Mouse (Mus musculus): Measurements from ENCODE around the gene Dek. TPM values are rescaled to one million over a fixed set of nuclear protein-coding genes. Genes with fewer than 3 reads are reported as not detected.

Gene Dek
- polyA plus RNA-seq, 1 experiment from 2014 or later, result 132 TPM

DNA sequence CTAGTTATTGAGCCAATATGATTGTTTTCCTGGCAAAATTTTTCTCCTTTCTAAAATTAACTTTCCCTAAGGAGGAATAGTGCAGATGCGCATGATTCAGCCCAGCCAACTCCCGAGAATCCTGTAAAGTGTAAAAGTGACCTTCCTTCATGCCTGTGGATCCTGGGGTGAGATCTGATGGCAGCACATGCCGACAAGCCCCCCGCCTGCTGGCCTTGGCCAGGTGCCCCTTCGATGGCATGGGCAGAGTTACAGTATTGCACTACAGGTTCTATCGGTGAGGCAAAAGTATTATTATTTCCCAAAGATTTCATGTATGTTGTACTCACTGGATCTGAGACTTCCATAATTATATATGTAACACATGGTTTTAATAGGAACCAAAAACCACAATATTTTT lies 19.0 kb upstream of the Dek start:
- no peak overlapping the region for H3K4me3 ChIP-seq (ENCODE audit: control insufficient read depth in 1 of 2, insufficient read depth in 1 of 2, low read depth in 1 of 2, low read length in 2 of 2)
- peaks cover 10 to 37% of the 10 kb centered on the region in 2 experiments for H3K4me1 ChIP-seq (ENCODE audit: control insufficient read depth in 2 of 2, insufficient read depth in 2 of 2, low read length in 2 of 2)
- H3K27me3 ChIP-seq (ENCODE audit: control insufficient read depth, insufficient read depth, low read length), result no peaks in the 10 kb centered on the region
- no peaks in the 10 kb centered on the region for H3K9me3 ChIP-seq (ENCODE audit: control insufficient read depth, low read length)
- H3K27ac ChIP-seq (replicated peaks in 1 of 2; ENCODE audit: control insufficient read depth in 1 of 2, insufficient read depth in 1 of 2, low read depth in 2 of 2, low read length in 2 of 2), result no peak overlapping the region
- no peak overlapping the region for H3K4me2 ChIP-seq (ENCODE audit: low read length)
- H3K9ac ChIP-seq (ENCODE audit: low read length), result no peak overlapping the region; the same call in 1 of the 2 replicates
- ATAC-seq (ENCODE audit: insufficient number of reproducible peaks, insufficient read depth, low FRiP score, low read depth), result no peak
- H3K36me3 ChIP-seq (ENCODE audit: control insufficient read depth, insufficient read depth, low read length), result no peaks in the 10 kb centered on the region
- WGBS, result 73% methylated on average over 6 of the region's 6 CpGs

DNA sequence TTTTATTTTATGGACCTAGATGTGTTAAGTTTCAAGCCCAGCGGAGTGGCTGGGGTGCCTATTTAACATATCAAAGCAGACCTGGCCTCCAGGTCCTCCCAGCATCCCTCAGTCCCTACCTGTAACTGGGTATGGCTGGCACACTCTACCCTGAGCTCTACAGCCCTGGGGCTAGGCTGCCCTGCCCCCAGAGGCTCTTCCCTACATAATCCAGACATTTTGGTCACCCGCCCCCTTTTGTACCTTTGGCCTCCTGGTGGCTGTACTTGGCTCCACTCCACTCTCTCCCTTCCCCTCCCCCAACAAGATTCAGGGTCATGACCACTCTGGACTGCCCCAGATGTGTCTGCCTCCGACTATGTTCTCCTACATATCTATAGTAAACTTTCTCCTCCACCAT lies 18.4 kb upstream of the Dek start:
- 0 out of 2 replicates have a peak overlapping the region, but pooled peaks have one; percentile 10 for H3K4me2 ChIP-seq (ENCODE audit: low read length)
- H3K9ac ChIP-seq (ENCODE audit: low read length), result no peak overlapping the region
- no peak overlapping the region for H3K4me3 ChIP-seq (ENCODE audit: control insufficient read depth in 1 of 2, insufficient read depth in 1 of 2, low read depth in 1 of 2, low read length in 2 of 2)
- no peaks in the 10 kb centered on the region for H3K9me3 ChIP-seq (ENCODE audit: control insufficient read depth, low read length)
- no peaks in the 10 kb centered on the region for H3K27me3 ChIP-seq (ENCODE audit: control insufficient read depth, insufficient read depth, low read length)
- ATAC-seq (ENCODE audit: insufficient number of reproducible peaks, insufficient read depth, low FRiP score, low read depth), result peak; percentile 39; the same call in 1 of the 2 replicates
- H3K4me1 ChIP-seq (ENCODE audit: control insufficient read depth in 2 of 2, insufficient read depth in 2 of 2, low read length in 2 of 2), result peaks cover 12 to 33% of the 10 kb centered on the region in 2 experiments
- WGBS, result 38% methylated on average over 3 of the region's 3 CpGs
- H3K27ac ChIP-seq (replicated peaks in 1 of 2; ENCODE audit: control insufficient read depth in 1 of 2, insufficient read depth in 1 of 2, low read depth in 2 of 2, low read length in 2 of 2), result no peak overlapping the region
- no peaks in the 10 kb centered on the region for H3K36me3 ChIP-seq (ENCODE audit: control insufficient read depth, insufficient read depth, low read length)

DNA sequence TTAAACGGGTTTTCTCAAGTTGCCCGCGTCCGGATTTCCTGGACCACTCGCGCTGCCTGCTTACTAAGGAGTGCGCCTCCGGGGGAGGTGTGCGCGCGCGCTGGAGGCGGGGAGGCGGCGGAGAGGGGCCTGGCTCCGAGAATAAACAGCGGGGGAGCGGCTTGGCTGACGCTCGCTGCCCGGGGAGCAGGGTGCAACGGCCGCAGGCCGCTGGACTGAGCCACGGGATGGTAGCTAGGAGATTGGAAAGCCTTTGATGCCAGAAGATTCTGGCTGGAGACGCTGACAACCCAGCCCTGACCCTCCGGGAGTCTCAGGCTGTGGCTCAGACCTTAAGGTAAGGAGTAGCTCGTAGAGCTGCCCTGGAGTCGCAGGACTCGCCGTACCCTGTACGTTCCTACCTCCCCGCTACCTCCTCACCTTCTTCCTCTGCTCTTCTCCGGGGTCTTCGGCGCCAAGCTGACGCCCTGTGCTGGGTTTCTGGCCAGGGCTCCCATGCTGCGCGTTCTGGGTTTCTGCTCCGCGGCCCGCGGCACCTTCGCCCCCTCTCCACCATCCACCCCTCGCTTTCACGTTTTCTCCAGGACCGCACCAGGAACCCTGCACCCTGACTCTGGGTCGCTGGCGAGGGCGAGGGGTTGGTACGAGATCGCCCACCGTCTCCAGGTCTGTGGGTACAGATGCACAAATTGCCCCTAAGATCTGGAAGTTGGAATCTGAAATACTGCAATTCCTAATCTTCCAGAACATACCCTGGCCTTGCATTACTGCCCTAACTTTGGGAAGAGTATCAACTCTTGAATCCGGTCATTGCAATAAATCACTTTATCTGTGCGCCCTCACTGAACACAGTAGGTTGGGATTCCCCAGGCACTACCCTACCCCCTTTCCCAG lies 16.8 kb upstream of the Dek start, which contains the start of gene Rnf144b:
Gene Rnf144b, plus strand, starts transcription at position 120 of the 894 bp plus-strand sequence.
- no peaks in the 10 kb centered on the region for H3K36me3 ChIP-seq (ENCODE audit: control insufficient read depth, insufficient read depth, low read length)
- peak within 1 kb of the TSS; percentile 58 to 66 for H3K4me3 ChIP-seq (ENCODE audit: control insufficient read depth in 1 of 2, insufficient read depth in 1 of 2, low read depth in 1 of 2, low read length in 2 of 2)
- WGBS, result 1% methylated on average over 53 of the region's 55 CpGs
- H3K27me3 ChIP-seq (ENCODE audit: control insufficient read depth, insufficient read depth, low read length), result no peaks in the 10 kb centered on the region
- ATAC-seq (ENCODE audit: insufficient number of reproducible peaks, insufficient read depth, low FRiP score, low read depth), result no peak
- H3K4me2 ChIP-seq (ENCODE audit: low read length), result peak within 1 kb of the TSS; percentile 79
- H3K9ac ChIP-seq (ENCODE audit: low read length), result peak within 1 kb of the TSS; percentile 76
- peak within 1 kb of the TSS; percentile 24 to 45; a peak in 3 of 4 replicates for H3K27ac ChIP-seq (replicated peaks in 1 of 2; ENCODE audit: control insufficient read depth in 1 of 2, insufficient read depth in 1 of 2, low read depth in 2 of 2, low read length in 2 of 2)
- peaks cover 8 to 29% of the 10 kb centered on the region in 2 experiments for H3K4me1 ChIP-seq (ENCODE audit: control insufficient read depth in 2 of 2, insufficient read depth in 2 of 2, low read length in 2 of 2)
- H3K9me3 ChIP-seq (ENCODE audit: control insufficient read depth, low read length), result no peaks in the 10 kb centered on the region

DNA sequence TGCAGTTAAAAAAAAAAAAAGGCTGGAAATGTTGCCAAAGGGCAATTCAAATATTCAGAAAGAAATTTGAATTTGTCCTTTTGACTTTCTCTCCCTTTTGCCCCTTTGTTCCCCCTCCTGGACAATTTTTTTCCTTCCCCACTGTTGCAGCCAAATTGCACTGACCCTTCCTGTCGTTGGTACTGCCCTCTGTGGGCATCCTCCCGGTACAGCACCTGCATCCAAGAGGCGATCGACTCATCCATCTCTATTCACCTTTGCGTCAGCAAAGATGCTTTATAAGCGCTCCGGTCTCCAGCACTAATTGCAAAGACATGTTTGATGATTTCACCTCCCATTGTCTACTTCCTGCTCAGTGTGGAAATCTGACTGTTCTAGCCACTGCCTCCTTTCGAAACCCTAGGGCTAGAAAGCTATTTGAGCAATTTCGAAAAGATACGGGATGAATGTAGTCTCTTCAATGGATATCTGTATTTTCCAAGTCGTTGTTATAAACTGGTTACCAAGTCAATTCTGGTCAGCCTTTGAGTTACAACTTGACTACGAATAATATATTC lies 15.4 kb upstream of the Dek start:
- H3K4me3 ChIP-seq (ENCODE audit: control insufficient read depth in 1 of 2, insufficient read depth in 1 of 2, low read depth in 1 of 2, low read length in 2 of 2), result no peak overlapping the region
- no peaks in the 10 kb centered on the region for H3K9me3 ChIP-seq (ENCODE audit: control insufficient read depth, low read length)
- H3K4me1 ChIP-seq (ENCODE audit: control insufficient read depth in 2 of 2, insufficient read depth in 2 of 2, low read length in 2 of 2), result peaks cover 8 to 29% of the 10 kb centered on the region in 2 experiments
- H3K9ac ChIP-seq (ENCODE audit: low read length), result no peak overlapping the region
- no peak for ATAC-seq (ENCODE audit: insufficient number of reproducible peaks, insufficient read depth, low FRiP score, low read depth)
- H3K27me3 ChIP-seq (ENCODE audit: control insufficient read depth, insufficient read depth, low read length), result no peaks in the 10 kb centered on the region
- H3K27ac ChIP-seq (replicated peaks in 1 of 2; ENCODE audit: control insufficient read depth in 1 of 2, insufficient read depth in 1 of 2, low read depth in 2 of 2, low read length in 2 of 2), result no peak overlapping the region
- WGBS, result 45% methylated on average over 12 of the region's 12 CpGs
- H3K36me3 ChIP-seq (ENCODE audit: control insufficient read depth, insufficient read depth, low read length), result no peaks in the 10 kb centered on the region
- H3K4me2 ChIP-seq (ENCODE audit: low read length), result peak overlapping the region; percentile 79; the same call in 1 of the 2 replicates

DNA sequence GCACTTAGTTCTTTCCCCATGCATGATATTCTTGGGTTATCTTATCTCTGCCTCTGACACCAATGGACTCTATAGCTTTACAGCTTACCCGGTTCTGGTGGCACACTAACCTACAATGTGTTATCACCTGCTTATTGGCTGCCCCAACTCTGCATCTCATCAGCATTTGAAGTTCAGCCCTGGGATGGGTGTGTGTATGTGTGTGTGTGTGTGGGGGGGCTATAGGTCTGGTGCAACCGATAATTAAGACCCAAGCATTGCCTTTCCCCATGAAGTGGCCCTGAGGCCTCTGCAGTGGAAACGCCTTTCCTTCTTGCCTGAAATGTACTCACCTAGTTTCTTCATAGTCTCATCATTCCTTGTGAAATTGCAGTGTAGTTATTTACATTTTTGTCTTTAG lies 10.0 kb upstream of the Dek start:
- Histone ChIP-seq H3K9me3 (ENCODE audit: control insufficient read depth, low read length) (no peaks in the 10 kb centered on the region), H3K36me3 (ENCODE audit: control insufficient read depth, insufficient read depth, low read length) (no peaks in the 10 kb centered on the region), H3K27ac (replicated peaks in 1 of 2; ENCODE audit: control insufficient read depth in 1 of 2, insufficient read depth in 1 of 2, low read depth in 2 of 2, low read length in 2 of 2) (no peak overlapping the region), H3K4me3 (ENCODE audit: control insufficient read depth in 1 of 2, insufficient read depth in 1 of 2, low read depth in 1 of 2, low read length in 2 of 2) (no peak overlapping the region), H3K27me3 (ENCODE audit: control insufficient read depth, insufficient read depth, low read length) (no peaks in the 10 kb centered on the region), H3K4me1 (ENCODE audit: control insufficient read depth in 2 of 2, insufficient read depth in 2 of 2, low read length in 2 of 2) (peaks cover 13 to 33% of the 10 kb centered on the region in 2 experiments), H3K4me2 (ENCODE audit: low read length) (no peak overlapping the region), H3K9ac (ENCODE audit: low read length) (no peak overlapping the region)
- ATAC-seq (ENCODE audit: insufficient number of reproducible peaks, insufficient read depth, low FRiP score, low read depth), result no peak
- WGBS, result 69% methylated on average over 3 of the region's 3 CpGs

DNA sequence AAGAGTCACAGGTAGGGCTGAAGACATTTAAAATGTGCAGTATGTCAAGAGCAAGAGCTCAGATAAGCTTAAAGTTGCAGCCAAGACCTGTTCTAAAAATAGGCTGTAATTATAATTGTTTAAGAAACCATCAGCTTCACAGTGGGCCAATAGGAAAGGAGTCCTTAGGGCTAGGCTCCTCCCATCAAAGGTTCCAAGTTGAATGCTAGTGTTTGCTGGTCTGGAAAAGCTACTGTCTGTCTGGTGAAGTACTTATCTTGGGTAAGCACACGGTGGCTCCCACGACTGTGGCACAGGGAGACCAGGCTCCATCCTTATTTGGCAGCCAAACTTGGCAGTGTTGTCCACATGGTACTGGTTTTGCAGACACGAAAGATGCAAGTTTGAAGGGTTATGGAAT lies 6.9 kb upstream of the Dek start:
- H3K9ac ChIP-seq (ENCODE audit: low read length), result no peak overlapping the region
- no peaks in the 10 kb centered on the region for H3K36me3 ChIP-seq (ENCODE audit: control insufficient read depth, insufficient read depth, low read length)
- peak overlapping the region; percentile 37; a peak in 3 of 4 replicates for H3K27ac ChIP-seq (replicated peaks in 1 of 2; ENCODE audit: control insufficient read depth in 1 of 2, insufficient read depth in 1 of 2, low read depth in 2 of 2, low read length in 2 of 2)
- H3K9me3 ChIP-seq (ENCODE audit: control insufficient read depth, low read length), result no peaks in the 10 kb centered on the region
- no peaks in the 10 kb centered on the region for H3K27me3 ChIP-seq (ENCODE audit: control insufficient read depth, insufficient read depth, low read length)
- peaks cover 13 to 40% of the 10 kb centered on the region in 2 experiments for H3K4me1 ChIP-seq (ENCODE audit: control insufficient read depth in 2 of 2, insufficient read depth in 2 of 2, low read length in 2 of 2)
- no peak for ATAC-seq (ENCODE audit: insufficient number of reproducible peaks, insufficient read depth, low FRiP score, low read depth)
- WGBS, result 21% methylated on average over 3 of the region's 3 CpGs
- no peak overlapping the region for H3K4me3 ChIP-seq (ENCODE audit: control insufficient read depth in 1 of 2, insufficient read depth in 1 of 2, low read depth in 1 of 2, low read length in 2 of 2)
- no peak overlapping the region for H3K4me2 ChIP-seq (ENCODE audit: low read length)

DNA sequence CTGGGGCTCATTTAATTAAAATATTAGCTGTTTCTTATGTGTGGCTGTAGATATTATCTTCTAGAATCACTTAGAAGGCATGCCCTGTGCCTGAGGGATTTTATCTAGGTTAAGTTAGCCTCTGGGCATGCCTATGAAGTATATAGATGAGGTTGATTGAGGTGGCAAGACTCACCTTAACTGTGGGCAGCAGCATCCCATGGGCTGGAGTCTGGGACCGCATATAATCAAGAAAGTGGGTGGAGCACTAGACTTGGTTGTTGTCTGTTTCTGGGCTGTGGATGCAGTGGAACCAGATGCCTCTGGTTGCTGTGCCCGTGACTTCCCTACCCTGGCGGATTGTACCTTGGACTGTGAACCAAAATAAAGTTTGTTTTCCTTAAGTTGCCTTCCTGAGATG lies 6.1 kb upstream of the Dek start:
- Histone ChIP-seq H3K9ac (ENCODE audit: low read length) (no peak overlapping the region), H3K4me3 (ENCODE audit: control insufficient read depth in 1 of 2, insufficient read depth in 1 of 2, low read depth in 1 of 2, low read length in 2 of 2) (no peak overlapping the region), H3K27ac (replicated peaks in 1 of 2; ENCODE audit: control insufficient read depth in 1 of 2, insufficient read depth in 1 of 2, low read depth in 2 of 2, low read length in 2 of 2) (no peak overlapping the region), H3K4me1 (ENCODE audit: control insufficient read depth in 2 of 2, insufficient read depth in 2 of 2, low read length in 2 of 2) (peaks cover 13 to 46% of the 10 kb centered on the region in 2 experiments), H3K4me2 (ENCODE audit: low read length) (no peak overlapping the region), H3K9me3 (ENCODE audit: control insufficient read depth, low read length) (no peaks in the 10 kb centered on the region), H3K27me3 (ENCODE audit: control insufficient read depth, insufficient read depth, low read length) (no peaks in the 10 kb centered on the region), H3K36me3 (ENCODE audit: control insufficient read depth, insufficient read depth, low read length) (no peaks in the 10 kb centered on the region)
- no peak for ATAC-seq (ENCODE audit: insufficient number of reproducible peaks, insufficient read depth, low FRiP score, low read depth)
- 80% methylated on average over 3 of the region's 3 CpGs for WGBS

All from heart, embryonic 14.5 days (tissue).